Mouse (Mus musculus) hindbrain, embryonic 14.5 days (tissue): Measurements from ENCODE around the gene Pfdn4. TPM values are rescaled to one million over a fixed set of nuclear protein-coding genes. Genes with fewer than 3 reads are reported as not detected.

Experiments
- ATAC-seq: fragments of 200-750 bp; cut with Nextera tagmentation; 2 replicates; pipeline ENCODE4 v1.8.0; 2017; ENCODE audit warnings: moderate number of reproducible peaks, mild to moderate bottlenecking, moderate TSS enrichment, moderate library complexity; ENCODE audit not compliant: low FRiP score
- DNase-seq: peaks from one replicate; pipeline ENCODE4 v3.0.0-alpha.2; 2015; ENCODE audit warnings: low spot score
- H3K27ac ChIP-seq: fragments of 300-500 bp; sonication (generic); 2 replicates; pipeline ENCODE4 v1.5.1; 2014; ENCODE audit warnings: mild to moderate bottlenecking, moderate library complexity
- H3K27me3 ChIP-seq: fragments of 300-500 bp; sonication (generic); 2 replicates; pipeline ENCODE4 v1.6.1; 2014; ENCODE audit warnings: mild to moderate bottlenecking, low read length, mixed read lengths; ENCODE audit not compliant: control insufficient read depth, insufficient read depth
- H3K36me3 ChIP-seq: fragments of 300-500 bp; sonication (generic); replicated peaks from 2 replicates; pipeline ENCODE4 v1.6.1; 2014; ENCODE audit not compliant: control insufficient read depth, insufficient read depth
- H3K4me1 ChIP-seq: fragments of 300-500 bp; sonication (generic); replicated peaks from 2 replicates; pipeline ENCODE4 v1.6.1; 2014; ENCODE audit warnings: antibody characterized with exemption, low read length, mixed read lengths; ENCODE audit not compliant: control insufficient read depth, insufficient read depth
- H3K4me2 ChIP-seq: fragments of 300-500 bp; sonication (generic); replicated peaks from 2 replicates; pipeline ENCODE4 v1.6.1; 2014; ENCODE audit warnings: mild to moderate bottlenecking, moderate library complexity
- H3K4me3 ChIP-seq: fragments of 300-500 bp; sonication (generic); replicated peaks from 2 replicates; pipeline ENCODE4 v1.5.1; 2014; ENCODE audit warnings: mild to moderate bottlenecking, low read length
- H3K9ac ChIP-seq: fragments of 300-500 bp; sonication (generic); 2 replicates; pipeline ENCODE4 v1.6.1; 2014
- H3K9me3 ChIP-seq: fragments of 300-500 bp; sonication (generic); 2 replicates; pipeline ENCODE4 v1.6.1; 2016; ENCODE audit warnings: low read length; ENCODE audit not compliant: control insufficient read depth
- WGBS: fragments of 180-500 bp; shearing (Covaris S2); extraction: QIAGEN DNeasy Blood & Tissue Kit; methylation state at CpG from one replicate; pipeline ENCODE4 v1.1.7; 2014; 5-methylcytosine and 5-hydroxymethylcytosine counted together
- polyA plus RNA-seq: library from polyadenylated mRNA; unstranded; fragments of >200 nt; fragmentation: Nextera tagmentation; extraction: Ambion mirVana; gene quantifications from 2 replicates; pipeline ENCODE4 v1.2.1, GENCODE M21; 2014

Pfdn4 gene
- polyA plus RNA-seq, 1 experiment from 2014 or later, result 148 TPM

DNA sequence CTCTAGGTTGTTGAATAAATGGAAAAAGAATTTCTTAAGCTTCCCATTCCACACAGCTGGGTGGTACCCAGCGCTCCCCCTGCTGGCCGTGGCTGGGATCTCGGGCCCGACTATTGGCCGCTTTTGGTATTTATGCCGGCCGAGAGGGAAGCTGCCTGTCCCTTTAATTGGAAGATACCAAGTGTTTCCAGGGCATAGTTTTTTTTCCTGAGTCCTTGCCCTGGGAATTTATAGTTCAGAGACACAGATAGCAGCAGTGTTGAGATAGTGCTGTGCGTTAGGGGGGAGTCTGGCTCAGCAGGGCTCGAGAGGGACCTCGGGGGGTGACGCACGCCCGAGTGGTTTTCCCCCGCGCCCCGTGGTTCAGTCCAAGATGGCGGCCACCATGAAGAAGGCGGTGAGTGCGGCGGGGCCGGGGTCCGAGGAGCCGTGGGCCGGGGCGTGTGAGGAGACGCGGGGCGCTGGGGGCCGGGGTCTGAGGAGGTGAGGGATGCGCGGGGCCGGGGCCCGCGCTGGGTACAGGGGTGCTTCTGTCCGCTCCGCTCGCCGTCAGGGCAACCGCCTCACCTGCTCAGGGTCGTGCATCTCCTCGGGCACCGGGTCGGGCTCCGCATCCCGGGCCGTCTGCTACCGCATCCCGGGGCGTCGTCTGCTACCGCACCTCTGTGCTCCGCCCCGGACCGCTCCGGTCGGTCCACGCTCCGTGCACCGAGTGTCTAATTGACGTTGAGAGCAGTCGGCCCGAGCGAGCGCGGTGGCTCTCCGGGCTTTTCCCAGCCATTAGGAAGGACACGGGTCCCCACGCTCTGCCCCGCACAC is 15.1 kb downstream of the Pfdn4 start:
- DNase-seq, result peak; percentile 92
- peak overlapping the region; percentile 80 for H3K27ac ChIP-seq
- no peaks in the 10 kb centered on the region for H3K27me3 ChIP-seq
- H3K9ac ChIP-seq, result peak overlapping the region; percentile 97
- peaks cover 30% of the 10 kb centered on the region for H3K4me1 ChIP-seq
- H3K36me3 ChIP-seq, result peaks cover 8% of the 10 kb centered on the region
- peak overlapping the region; percentile 93 for H3K4me3 ChIP-seq
- H3K4me2 ChIP-seq, result peak overlapping the region; percentile 81
- ATAC-seq, result peak; percentile 68
- H3K9me3 ChIP-seq, result no peaks in the 10 kb centered on the region
- under 1% methylated on average over 60 of the region's 69 CpGs for WGBS

DNA sequence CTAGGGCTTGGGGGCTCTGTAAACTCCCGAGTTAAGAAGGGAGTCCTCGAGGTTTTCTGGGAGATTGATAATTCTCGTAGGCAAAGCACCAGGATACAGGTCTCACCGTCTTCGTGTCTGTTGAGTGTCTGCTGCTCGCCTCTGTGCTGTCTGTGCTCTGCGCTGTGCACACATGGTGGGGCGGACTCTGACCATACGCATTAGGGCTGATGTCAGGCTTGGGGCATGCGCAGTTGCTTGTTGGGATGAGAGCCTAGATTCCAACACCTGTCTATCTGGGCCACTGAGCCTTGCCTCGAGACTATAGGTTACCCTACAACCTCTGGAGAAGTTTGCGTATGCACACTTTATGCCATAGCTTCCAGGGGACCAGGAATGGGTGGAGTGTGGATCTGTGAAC is 17.5 kb downstream of the Pfdn4 start:
- no peak overlapping the region for H3K4me2 ChIP-seq
- peaks cover 32% of the 10 kb centered on the region for H3K36me3 ChIP-seq
- no peak for ATAC-seq
- H3K27ac ChIP-seq, result no peak overlapping the region
- H3K27me3 ChIP-seq, result no peaks in the 10 kb centered on the region
- DNase-seq, result no peak
- 94% methylated on average over 12 of the region's 12 CpGs for WGBS
- no peaks in the 10 kb centered on the region for H3K9me3 ChIP-seq
- no peak overlapping the region for H3K9ac ChIP-seq
- no peak overlapping the region for H3K4me3 ChIP-seq
- H3K4me1 ChIP-seq, result peaks cover 25% of the 10 kb centered on the region

DNA sequence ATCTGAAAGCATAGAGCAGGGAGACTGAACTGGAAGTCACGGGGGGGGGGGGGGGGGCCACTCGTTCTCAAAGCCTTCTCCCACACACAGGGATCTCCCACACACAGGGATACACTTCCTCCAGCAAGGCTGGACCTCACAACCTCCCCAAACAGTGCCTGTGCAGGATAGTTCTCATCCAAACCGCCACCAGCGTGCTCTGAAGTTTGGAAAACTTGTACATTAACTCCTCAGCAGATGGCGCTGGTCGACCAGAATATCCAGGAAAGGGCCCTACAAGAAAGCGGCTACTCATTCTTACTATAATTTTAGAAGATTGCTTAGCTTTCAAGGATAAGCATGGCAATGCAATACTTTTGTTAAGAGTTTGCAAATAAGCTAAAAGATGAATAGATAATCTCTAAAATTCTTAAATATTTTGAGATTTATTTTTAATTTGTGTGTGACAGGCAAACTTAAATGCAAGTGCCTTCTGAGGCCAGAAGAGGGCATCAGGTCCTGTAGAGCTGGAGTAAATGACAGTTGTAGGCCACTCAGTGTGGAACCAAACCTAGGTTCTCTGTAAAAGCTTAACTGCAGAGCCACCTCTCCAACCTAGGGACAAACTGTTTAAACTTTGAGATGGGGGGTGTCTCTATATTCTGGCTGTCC is 24.2 kb downstream of the Pfdn4 start:
- Histone ChIP-seq H3K27ac (no peak overlapping the region), H3K9ac (no peak overlapping the region), H3K4me1 (no peaks in the 10 kb centered on the region), H3K4me2 (no peak overlapping the region), H3K9me3 (no peaks in the 10 kb centered on the region), H3K36me3 (peaks cover 42% of the 10 kb centered on the region), H3K27me3 (no peaks in the 10 kb centered on the region), H3K4me3 (no peak overlapping the region)
- DNase-seq, result peak; percentile 86
- no peak; the same call in 1 of the 2 replicates for ATAC-seq
- WGBS, result 2% methylated on average over 7 of the region's 7 CpGs

- Histone ChIP-seq H3K27ac (no peak overlapping the region), H3K27me3 (no peaks in the 10 kb centered on the region), H3K4me2 (no peak overlapping the region), H3K9me3 (no peaks in the 10 kb centered on the region), H3K4me1 (no peaks in the 10 kb centered on the region), H3K9ac (no peak overlapping the region), H3K36me3 (no peaks in the 10 kb centered on the region), H3K4me3 (no peak overlapping the region)
- no peak for ATAC-seq
- DNase-seq, result no peak
- WGBS, result 96% methylated on average over 8 of the region's 8 CpGs
Measured at GRCm38 (mm10) chr2:170526513-170526912, 30.3 kb downstream of the Pfdn4 start.

- no peaks in the 10 kb centered on the region for H3K9me3 ChIP-seq
- H3K36me3 ChIP-seq, result no peaks in the 10 kb centered on the region
- H3K4me1 ChIP-seq, result no peaks in the 10 kb centered on the region
- DNase-seq (no peak), ATAC-seq (no peak)
- H3K4me2 ChIP-seq, result no peak overlapping the region
- WGBS, result 87% methylated on average over 16 of the region's 16 CpGs
- no peak overlapping the region for H3K4me3 ChIP-seq
- no peak overlapping the region for H3K9ac ChIP-seq
- H3K27ac ChIP-seq, result no peak overlapping the region
- no peaks in the 10 kb centered on the region for H3K27me3 ChIP-seq
Measured at GRCm38 (mm10) chr2:170528061-170528460, 31.8 kb downstream of the Pfdn4 start.

DNA sequence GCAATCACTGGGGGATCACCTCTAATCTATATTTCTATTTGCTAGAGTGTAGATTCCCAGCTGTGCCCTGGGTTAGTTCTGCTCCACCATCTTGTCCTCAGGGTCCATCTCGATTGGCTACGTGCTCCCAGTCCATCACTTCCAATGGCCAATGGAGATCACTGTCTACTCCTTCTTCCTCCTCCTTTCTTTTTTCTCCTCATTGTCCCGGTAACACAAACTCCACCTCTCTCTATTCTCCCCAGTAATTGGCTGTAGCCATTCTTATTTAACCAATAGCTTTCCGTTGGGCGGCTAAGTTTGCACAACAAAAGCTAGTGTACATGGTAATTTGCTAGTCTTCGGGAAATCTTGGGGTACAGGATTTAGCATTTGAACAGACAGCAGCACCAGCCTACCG is 33.5 kb downstream of the Pfdn4 start:
- no peak overlapping the region for H3K4me2 ChIP-seq
- no peaks in the 10 kb centered on the region for H3K27me3 ChIP-seq
- 83% methylated on average over 7 of the region's 7 CpGs for WGBS
- H3K9me3 ChIP-seq, result no peaks in the 10 kb centered on the region
- H3K36me3 ChIP-seq, result no peaks in the 10 kb centered on the region
- no peak for ATAC-seq
- no peak for DNase-seq
- no peak overlapping the region for H3K27ac ChIP-seq
- no peak overlapping the region for H3K9ac ChIP-seq
- no peaks in the 10 kb centered on the region for H3K4me1 ChIP-seq
- H3K4me3 ChIP-seq, result no peak overlapping the region

GRCm38 (mm10) chr2:170530256-170530655 is 34.0 kb downstream of the Pfdn4 start:
- no peak overlapping the region for H3K9ac ChIP-seq
- H3K4me3 ChIP-seq, result no peak overlapping the region
- no peaks in the 10 kb centered on the region for H3K36me3 ChIP-seq
- ATAC-seq (no peak), DNase-seq (no peak)
- no peaks in the 10 kb centered on the region for H3K4me1 ChIP-seq
- H3K9me3 ChIP-seq, result no peaks in the 10 kb centered on the region
- H3K4me2 ChIP-seq, result no peak overlapping the region
- H3K27ac ChIP-seq, result no peak overlapping the region
- WGBS, result 92% methylated on average over 3 of the region's 3 CpGs
- no peaks in the 10 kb centered on the region for H3K27me3 ChIP-seq

DNA sequence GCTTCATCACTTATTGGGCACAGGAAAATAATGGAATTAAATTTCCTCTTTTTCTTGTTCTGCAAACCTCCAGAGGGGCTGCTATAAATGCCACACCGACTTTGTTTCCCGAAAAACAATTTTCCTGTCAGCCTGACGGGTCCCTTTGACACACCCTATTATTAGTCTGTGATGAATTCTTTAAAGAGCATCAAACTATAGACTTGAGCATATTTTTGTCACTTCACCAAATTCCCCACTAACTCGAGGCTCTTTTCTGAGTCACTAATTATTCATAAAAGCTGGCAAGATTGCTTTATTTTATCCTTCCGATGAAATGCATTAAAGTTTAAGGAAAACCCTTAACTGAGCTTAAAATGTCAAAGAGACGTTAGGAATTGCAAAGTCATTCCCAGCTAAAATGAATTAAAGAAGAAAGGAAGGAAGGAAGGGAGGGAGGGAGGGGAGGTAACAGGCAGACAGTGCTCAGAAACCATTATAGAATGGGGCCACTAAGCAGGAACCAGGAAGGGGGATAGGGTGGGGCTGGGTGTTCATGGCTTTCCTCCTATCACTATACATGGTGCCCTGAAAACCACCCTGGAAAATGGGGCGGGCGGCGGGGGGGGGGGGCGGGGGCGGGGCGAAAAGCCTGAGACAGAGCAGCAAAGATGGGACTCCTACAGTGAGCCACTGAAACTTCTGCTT is 38.0 kb downstream of the Pfdn4 start:
- Histone ChIP-seq H3K27ac (no peak overlapping the region), H3K9me3 (no peaks in the 10 kb centered on the region), H3K4me1 (no peaks in the 10 kb centered on the region), H3K9ac (no peak overlapping the region), H3K4me2 (no peak overlapping the region), H3K27me3 (no peaks in the 10 kb centered on the region), H3K36me3 (no peaks in the 10 kb centered on the region), H3K4me3 (no peak overlapping the region)
- DNase-seq, result no peak
- WGBS, result 51% methylated on average over 12 of the region's 12 CpGs
- no peak for ATAC-seq

- Histone ChIP-seq H3K4me2 (no peak overlapping the region), H3K27me3 (no peaks in the 10 kb centered on the region), H3K27ac (no peak overlapping the region), H3K9ac (no peak overlapping the region), H3K9me3 (no peaks in the 10 kb centered on the region), H3K4me1 (no peaks in the 10 kb centered on the region), H3K4me3 (no peak overlapping the region), H3K36me3 (no peaks in the 10 kb centered on the region)
- ATAC-seq (no peak), DNase-seq (no peak)
- WGBS, result 95% methylated on average over 11 of the region's 11 CpGs
Measured at GRCm38 (mm10) chr2:170534803-170535174, 38.6 kb downstream of the Pfdn4 start.
